Mouse (Mus musculus) stomach, postnatal 0 days (tissue): ENCODE measurements around the gene 1700008O03Rik.

Experiments used
- CTCF ChIP-seq: IDR thresholded peaks from 2 replicates; pipeline ENCODE4 v1.5.1; 2016; ENCODE audit warnings: antibody characterized with exemption, low read depth, mild to moderate bottlenecking, moderate library complexity
- EP300 ChIP-seq: optimal IDR thresholded peaks from 2 replicates; pipeline ENCODE3; 2016; ENCODE audit warnings: antibody characterized with exemption

DNA sequence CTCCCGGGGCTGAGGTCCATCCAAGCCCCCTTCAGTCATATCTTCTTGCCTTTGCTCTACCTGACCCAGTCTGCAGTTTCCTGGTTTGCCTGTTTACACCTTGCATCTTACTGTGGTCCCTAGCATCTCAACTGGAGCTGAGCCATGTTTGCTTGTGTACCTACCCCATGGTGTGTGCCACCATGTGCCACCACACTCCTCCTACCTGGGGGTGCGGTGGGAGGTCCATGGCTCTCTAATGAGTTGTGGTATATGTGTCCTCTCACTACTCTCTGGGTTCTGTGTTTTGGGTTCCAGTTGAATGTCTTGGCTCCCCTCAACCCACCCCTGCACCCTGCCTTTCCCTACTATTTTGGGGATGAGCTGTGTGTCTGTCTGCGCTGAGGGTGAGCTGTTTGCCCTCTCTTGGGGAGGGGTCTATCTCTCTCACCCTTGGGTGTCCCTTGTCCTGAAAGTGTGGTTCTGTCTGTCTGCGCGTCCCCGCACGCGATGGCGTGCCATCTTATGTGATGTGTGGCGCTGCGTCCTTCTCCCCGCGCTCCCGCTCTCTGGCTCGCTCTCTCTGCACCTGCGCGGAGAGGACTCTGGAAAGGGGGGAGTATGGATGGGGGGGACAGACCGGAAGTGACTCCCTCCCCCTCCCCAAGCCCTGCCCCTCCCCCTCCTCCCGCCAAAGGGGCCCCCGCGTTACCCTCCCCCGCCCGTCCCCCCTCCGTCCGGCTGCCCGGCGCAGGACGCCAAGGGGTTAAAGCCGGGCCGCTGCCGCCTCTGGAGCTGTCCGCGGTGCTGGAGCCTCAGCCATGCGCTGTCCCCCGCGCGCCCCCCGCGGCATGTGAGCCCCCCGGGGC, 50.4 kb downstream of the 1700008O03Rik start:
- TF ChIP-seq CTCF = no peak
- TF ChIP-seq EP300 = no peak
